Mouse (Mus musculus) right cerebral cortex, postnatal 10 days (tissue): Measurements from ENCODE around the gene Fbxo40.

Experiments used
- DNase-seq, 2 experiments: peaks; one replicate each; pipeline ENCODE4 v3.0.0; 2021; ENCODE audit warnings: low spot score in 2 of 2

The Fbxo40 gene

GRCm38 (mm10) chr16:36947646-36948197 lies 42.5 kb downstream of the Fbxo40 start:
- no peak for DNase-seq

DNA sequence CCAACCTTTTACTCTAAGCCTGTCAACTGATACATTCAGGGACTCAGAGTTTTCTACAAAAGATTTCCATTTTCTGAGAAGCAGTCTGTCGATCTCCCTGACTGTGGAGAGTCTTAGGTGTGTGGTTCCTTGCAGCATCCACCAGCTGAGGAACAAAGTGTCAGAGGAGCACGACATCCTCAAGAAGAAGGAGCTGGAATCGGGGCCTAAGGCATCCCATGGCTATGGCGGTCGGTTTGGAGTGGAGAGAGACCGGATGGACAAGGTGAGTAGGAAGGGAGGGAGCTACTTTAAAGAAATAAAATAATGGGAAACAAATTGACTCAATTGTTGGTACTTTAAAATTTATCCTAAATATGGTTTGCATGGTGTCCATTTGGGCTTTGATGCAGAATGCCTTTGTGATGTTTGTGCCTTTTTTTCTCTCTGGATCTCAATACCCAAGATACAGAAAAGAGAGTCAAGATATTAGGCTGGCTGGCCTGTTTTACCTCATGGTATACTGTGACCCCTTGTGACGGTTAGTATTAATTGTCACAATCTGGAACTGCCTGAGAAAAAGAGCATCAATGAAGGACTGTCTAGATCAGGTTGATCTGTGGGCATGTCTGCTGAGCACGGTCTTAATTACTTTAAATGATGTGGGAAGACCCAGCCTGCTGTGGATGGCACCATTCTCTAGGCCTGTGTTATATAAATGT lies 43.7 kb downstream of the Fbxo40 start:
- DNase-seq = no peak

- peak in 1 of 2 experiments; percentile 34 for DNase-seq
Observed at GRCm38 (mm10) chr16:36944895-36945424, 45.3 kb downstream of the Fbxo40 start.

DNA sequence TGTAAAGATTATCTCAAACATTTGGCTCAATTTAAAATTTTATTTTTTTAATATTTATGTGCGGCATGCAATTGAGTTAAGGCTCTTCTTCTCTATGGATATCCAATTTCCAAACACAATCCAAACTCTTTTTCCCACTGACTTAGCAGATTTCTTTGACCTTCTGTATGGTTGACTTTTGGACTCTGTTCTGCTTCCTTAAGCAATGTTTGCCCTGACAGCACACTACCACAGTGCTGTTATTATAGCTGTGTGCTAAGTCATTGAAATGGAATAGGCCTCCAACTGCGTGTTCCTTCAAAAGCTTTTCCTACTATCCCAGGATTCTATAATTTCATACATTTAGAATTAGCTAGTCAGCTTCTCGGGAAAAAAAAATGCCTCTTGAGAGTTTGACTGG lies 46.7 kb downstream of the Fbxo40 start:
- no peak for DNase-seq

DNA sequence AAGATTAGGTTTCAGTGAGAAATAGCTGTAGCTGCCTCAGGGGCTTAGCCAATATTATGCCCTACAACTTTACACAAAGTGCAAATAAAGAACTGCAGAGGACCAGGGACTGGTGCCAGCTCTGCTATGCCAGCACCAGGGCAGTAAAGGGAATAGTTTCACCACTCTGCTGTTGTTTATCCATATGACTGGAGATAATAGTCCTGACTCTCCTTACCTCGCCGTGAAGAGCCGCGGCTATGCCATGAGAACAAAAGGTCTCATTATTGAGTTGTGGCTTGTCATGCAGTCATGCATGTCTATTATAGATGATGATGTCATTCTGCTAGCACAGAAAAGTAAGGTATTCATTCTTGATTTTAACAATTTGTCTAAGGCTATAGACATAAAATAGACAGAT lies 48.4 kb downstream of the Fbxo40 start:
- DNase-seq = no peak

GRCm38 (mm10) chr16:36941137-36941727 lies 49.0 kb downstream of the Fbxo40 start:
- no peak for DNase-seq

DNA sequence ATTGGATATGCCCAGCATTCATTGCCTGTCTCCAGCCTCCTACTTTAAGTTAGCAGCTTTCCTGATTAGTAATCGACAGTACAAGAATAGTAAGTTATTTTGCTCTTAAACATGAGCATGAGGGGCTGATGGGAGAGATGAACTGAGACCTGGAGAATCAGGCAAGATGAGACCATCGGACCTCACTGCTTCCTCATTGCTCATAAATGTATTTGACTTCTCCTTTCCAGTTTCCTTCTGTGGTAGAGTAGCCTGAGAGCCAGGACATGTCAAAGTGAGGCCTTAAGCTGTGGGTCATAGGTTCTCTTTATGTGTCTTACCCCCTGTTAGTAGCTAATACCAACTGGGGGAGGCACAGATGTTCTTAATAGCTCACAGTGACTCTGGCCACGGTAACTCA lies 54.5 kb downstream of the Fbxo40 start:
- no peak for DNase-seq

DNA sequence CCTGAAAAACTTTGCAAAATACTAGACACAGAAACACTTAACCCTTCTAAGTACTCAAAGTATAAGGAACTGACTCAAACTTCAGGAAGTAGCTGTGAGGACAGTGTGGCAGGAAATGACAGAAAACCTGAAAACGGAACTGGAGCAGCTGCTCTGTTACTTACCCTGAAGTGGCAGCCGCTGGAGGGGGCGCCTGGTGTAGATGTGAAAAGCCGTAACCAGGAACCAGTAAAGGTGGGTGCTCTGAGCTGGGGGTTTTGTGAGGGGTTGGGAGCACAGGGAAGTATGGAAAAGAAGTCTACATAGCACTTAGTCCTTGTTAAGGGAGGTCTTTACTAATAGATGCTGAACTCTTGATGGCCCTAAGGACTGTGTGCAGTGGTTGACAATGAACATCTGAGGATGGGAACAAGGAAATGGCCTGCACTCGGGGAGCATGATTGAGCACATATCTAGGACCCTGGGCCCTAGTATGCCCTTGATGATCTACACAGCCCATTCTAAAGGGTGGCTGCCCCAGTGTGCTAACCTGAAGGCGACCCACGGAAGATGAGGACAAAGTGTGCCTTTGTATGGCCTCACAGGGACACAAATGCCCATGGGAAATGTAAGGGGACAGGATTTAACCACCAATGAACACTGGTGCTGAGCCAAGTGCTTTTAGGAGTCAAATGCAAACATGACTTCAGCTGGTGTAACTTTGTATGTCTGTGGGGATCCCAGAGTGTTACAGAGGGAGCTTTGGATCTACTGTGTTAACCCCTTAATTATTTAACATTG lies 55.2 kb downstream of the Fbxo40 start, which contains the start of gene Hcls1:
Gene Hcls1, plus strand, starts transcription at position 143 of the 780 bp plus-strand sequence.
- DNase-seq = peak; percentile 36 to 38

DNA sequence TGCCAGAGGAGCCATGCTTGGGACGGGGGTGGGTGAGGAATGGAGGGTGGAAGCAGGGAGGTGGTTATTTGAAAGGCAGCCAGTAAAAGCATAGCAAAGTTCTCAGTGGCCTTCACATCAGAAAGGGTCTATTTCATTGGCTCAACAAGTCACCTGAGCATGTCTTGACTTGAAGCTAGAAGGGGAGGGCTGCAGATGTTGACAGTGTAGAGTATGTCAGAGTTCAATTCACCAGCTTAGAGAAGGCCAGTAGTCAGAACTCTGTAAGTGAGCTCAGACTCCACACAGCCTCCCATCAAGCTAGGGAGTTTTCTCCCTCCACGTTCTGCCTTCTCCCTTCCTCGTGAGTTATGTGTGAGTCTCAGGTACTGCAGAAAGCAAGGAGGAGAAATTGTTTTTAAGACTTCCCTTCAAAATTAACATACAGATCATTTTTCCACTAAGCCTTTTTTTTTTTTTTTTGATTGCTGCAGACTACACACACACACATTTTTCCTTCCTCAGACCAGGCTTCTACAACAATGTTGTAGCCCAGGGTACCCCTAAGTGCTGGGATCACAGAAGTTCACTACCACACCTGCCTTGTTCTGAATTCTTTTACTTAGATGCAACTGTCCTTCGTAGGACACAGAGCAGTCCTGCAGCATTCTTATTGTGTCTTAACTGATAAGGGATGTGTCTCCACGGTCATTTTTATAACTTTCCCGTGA lies 56.0 kb downstream of the Fbxo40 start:
- no peak for DNase-seq

DNA sequence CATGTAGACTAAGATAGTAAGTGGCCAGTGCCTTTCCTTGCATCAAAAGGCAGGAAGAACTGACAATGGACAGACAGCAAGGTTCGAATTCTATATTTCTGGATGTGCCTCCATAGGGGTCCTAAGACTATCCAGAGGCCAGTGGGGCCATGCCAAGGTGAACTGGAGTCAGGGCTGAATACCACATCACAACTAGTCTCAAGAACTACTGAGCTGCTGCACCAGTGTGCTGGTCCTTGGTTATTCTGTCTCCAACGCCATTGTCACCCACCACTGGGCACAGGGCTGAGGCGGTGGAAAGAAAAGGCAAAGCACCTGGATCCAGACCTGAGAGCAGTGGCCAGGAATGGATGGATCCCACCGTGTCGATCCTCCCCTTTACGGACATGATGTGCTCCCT lies 57.7 kb downstream of the Fbxo40 start:
- DNase-seq = no peak

DNA sequence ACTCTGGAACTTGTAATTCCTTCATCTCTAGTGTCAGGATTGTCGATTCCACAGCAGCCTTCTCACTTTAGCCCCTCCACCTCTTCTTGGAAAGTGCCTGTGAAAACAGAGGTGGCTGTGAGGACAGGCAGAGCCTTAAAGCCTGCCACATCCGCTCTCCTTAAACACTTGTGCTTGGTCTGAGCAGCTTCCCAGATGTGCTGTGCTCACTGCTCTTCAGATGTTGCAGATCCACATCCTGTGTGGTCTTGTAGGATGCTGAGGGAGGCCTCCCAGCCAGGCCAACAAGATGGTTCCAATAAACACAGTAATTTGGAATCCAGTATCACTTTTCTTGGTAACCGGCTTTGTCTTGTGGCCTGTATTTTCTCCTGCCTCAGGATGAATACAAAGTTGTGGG lies 58.3 kb downstream of the Fbxo40 start:
- DNase-seq = no peak

DNA sequence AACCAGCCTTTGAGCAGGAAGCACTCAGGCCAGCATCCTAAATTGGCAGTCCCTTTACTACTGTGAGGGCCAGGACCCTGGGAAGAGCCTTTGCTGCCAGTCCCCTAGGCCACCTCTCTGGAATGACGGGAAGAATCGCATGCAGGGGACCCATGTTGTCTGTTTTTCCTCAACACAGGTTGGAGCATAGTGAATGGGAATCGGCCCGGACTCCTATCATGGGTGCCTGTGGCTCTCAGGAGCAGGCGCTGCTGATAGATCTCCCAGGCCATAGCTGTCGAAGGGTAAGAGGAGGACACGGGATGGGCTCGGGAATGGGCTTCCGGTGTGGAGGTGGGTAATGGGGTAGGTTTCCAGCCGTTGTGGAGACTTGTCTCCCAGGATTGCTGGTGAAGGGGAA lies 58.9 kb downstream of the Fbxo40 start:
- DNase-seq = no peak

- DNase-seq = no peak
Observed at GRCm38 (mm10) chr16:36930231-36931136, 59.8 kb downstream of the Fbxo40 start.

GRCm38 (mm10) chr16:36929216-36929615 lies 61.1 kb downstream of the Fbxo40 start:
- DNase-seq = no peak

- no peak for DNase-seq
Observed at GRCm38 (mm10) chr16:36928106-36928500, 62.2 kb downstream of the Fbxo40 start.

DNA sequence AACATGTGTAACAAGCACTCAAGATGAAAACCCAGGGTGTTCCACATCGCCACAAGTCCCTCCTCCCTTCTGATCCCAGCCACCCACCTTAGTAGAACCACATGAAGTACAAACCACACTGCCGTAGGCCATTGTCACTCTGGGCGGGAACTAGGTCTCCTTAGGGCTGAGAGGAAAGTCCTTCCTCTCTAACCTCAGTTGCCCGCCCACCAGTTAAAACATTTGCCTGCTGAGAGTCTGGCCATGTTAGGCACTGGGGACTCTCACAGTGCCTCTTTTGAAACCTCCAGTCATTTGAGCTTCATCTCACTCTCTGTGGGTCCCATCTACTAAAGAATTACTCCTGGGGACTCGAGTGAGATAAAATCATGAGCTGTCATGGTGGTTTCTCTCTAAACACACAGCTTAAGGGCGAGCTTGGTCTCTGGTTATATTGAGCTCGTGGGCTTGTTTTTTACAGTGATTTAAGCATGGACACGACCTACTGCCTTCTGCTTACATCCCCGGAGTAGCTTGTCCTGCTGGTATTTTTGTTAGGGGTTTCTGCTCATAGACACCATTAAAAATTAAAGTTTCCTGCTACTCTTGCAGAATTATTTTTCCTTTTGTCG lies 62.7 kb downstream of the Fbxo40 start:
- DNase-seq = no peak

GRCm38 (mm10) chr16:36926514-36927447 lies 63.5 kb downstream of the Fbxo40 start:
- no peak for DNase-seq

- DNase-seq = no peak
Observed at GRCm38 (mm10) chr16:36925797-36926196, 64.5 kb downstream of the Fbxo40 start.

GRCm38 (mm10) chr16:36925351-36925750 lies 64.9 kb downstream of the Fbxo40 start:
- no peak for DNase-seq
